Mouse (Mus musculus): ENCODE measurements around the gene Gm47289. TPM values are rescaled to one million over a fixed set of nuclear protein-coding genes. Genes with fewer than 3 reads are reported as not detected.
A peak's percentile ranks its signal among the peaks of the same experiment; 100 is the strongest.

Gm47289 gene
- total RNA-seq, 1 experiment from 2014 or later: not detected

GRCm38 (mm10) chr9:119160689-119161088 lies 1.7 kb downstream of the Gm47289 start:
- no peak for DNase-seq

GRCm38 (mm10) chr9:119164743-119165142 lies 5.8 kb downstream of the Gm47289 start:
- DNase-seq: no peak

- no peak for DNase-seq
Observed at GRCm38 (mm10) chr9:119165548-119165947, 6.6 kb downstream of the Gm47289 start.

- DNase-seq: no peak
Observed at GRCm38 (mm10) chr9:119167608-119168007, 8.6 kb downstream of the Gm47289 start.

- no peak for DNase-seq
Observed at GRCm38 (mm10) chr9:119179292-119179691, 20.3 kb downstream of the Gm47289 start.

- DNase-seq: no peak
Observed at GRCm38 (mm10) chr9:119181241-119181728, 22.3 kb downstream of the Gm47289 start.

- peak; percentile 35 for DNase-seq
Observed at GRCm38 (mm10) chr9:119192202-119192990, 33.4 kb downstream of the Gm47289 start.

GRCm38 (mm10) chr9:119199151-119199861 lies 40.3 kb downstream of the Gm47289 start:
- DNase-seq: no peak

GRCm38 (mm10) chr9:119201653-119202052 lies 42.7 kb downstream of the Gm47289 start:
- DNase-seq: no peak

GRCm38 (mm10) chr9:119203617-119204016 lies 44.7 kb downstream of the Gm47289 start:
- DNase-seq: no peak

GRCm38 (mm10) chr9:119205756-119206155 lies 46.8 kb downstream of the Gm47289 start:
- DNase-seq: no peak

GRCm38 (mm10) chr9:119206666-119207065 lies 47.7 kb downstream of the Gm47289 start:
- no peak for DNase-seq

- DNase-seq: no peak
Observed at GRCm38 (mm10) chr9:119207113-119207512, 48.2 kb downstream of the Gm47289 start.

- DNase-seq: no peak
Observed at GRCm38 (mm10) chr9:119208998-119209397, 50.0 kb downstream of the Gm47289 start, which contains the start of gene Slc22a13. TSS of gene Slc22a13 (minus strand) at chr9:119209098.

Other genes starting within 250 kb of the Gm47289 start
- 27.2 and 31.3 TPM in 2 replicates for gene Ctdspl, start 232.7 kb upstream of the Gm47289 start, total RNA-seq (2021)
- gene Vill, start 106.4 kb upstream of the Gm47289 start, total RNA-seq (2021): 0.43 and 1.7 TPM in 2 replicates
- 6.9 and 11.1 TPM in 2 replicates for gene Plcd1, start 65.7 kb upstream of the Gm47289 start, total RNA-seq (2021)
- gene Dlec1, start 56.7 kb upstream of the Gm47289 start, total RNA-seq (2021): 1.1 and 3.0 TPM in 2 replicates
- 10.8 and 12.1 TPM in 2 replicates for gene Acaa1b, start 2.1 kb upstream of the Gm47289 start, total RNA-seq (2021)
- gene Slc22a13, start 49.9 kb downstream of the Gm47289 start, total RNA-seq (2021): not detected in 2 replicates
- gene Oxsr1, start 163.3 kb downstream of the Gm47289 start, total RNA-seq (2021): 33.7 and 37.5 TPM in 2 replicates
- gene Acaa1a, start 180.5 kb downstream of the Gm47289 start, total RNA-seq (2021): 99.0 and 138 TPM in 2 replicates
- 23.7 and 32.1 TPM in 2 replicates for gene Myd88, start 182.2 kb downstream of the Gm47289 start, total RNA-seq (2021)
- gene Xylb, start 198.2 kb downstream of the Gm47289 start, total RNA-seq (2021): 1.3 and 2.6 TPM in 2 replicates
- gene Slc22a14, start 206.4 kb downstream of the Gm47289 start, total RNA-seq (2021): not detected in 2 replicates
- 10.2 and 10.5 TPM in 2 replicates for gene Acvr2b, start 243.0 kb downstream of the Gm47289 start, total RNA-seq (2021)